In genomic region chr13:64185586-64185985, GRCm38 (mm10) we compare ENCODE assay signal across 15 mouse cellular contexts.
"Had no signal": no experiment of that assay in that cellular context is flagged by ENCODE, and none has a peak within 500 bp of the region (broad histone marks: within the 10 kb centered on the region; RNA-seq: fewer than 3 reads in every experiment).

No protein-coding gene starts in this region.

- DNase-seq: lung, adult 18-20 months; lung, embryonic 14.5 days; lung, postnatal 10 days; lung, postnatal 4 days; midbrain, embryonic 14.5 days; retina, postnatal 1 day; right cerebral cortex, adult 18-20 months; right cerebral cortex, postnatal 14 days; thymus, adult 18-20 months; thymus, postnatal 14 days; thymus, postnatal 36 days had no signal

- H3K4me3 ChIP-seq: midbrain, embryonic 10.5 days; midbrain, embryonic 12.5 days; neural tube, embryonic 12.5 days had no signal

- ATAC-seq: midbrain, embryonic 16.5 days had no signal

- H3K27ac ChIP-seq: midbrain, embryonic 10.5 days; midbrain, embryonic 12.5 days; neural tube, embryonic 12.5 days had no signal
